8 mouse cellular contexts compared by ENCODE assay signal in the genomic region with DNA sequence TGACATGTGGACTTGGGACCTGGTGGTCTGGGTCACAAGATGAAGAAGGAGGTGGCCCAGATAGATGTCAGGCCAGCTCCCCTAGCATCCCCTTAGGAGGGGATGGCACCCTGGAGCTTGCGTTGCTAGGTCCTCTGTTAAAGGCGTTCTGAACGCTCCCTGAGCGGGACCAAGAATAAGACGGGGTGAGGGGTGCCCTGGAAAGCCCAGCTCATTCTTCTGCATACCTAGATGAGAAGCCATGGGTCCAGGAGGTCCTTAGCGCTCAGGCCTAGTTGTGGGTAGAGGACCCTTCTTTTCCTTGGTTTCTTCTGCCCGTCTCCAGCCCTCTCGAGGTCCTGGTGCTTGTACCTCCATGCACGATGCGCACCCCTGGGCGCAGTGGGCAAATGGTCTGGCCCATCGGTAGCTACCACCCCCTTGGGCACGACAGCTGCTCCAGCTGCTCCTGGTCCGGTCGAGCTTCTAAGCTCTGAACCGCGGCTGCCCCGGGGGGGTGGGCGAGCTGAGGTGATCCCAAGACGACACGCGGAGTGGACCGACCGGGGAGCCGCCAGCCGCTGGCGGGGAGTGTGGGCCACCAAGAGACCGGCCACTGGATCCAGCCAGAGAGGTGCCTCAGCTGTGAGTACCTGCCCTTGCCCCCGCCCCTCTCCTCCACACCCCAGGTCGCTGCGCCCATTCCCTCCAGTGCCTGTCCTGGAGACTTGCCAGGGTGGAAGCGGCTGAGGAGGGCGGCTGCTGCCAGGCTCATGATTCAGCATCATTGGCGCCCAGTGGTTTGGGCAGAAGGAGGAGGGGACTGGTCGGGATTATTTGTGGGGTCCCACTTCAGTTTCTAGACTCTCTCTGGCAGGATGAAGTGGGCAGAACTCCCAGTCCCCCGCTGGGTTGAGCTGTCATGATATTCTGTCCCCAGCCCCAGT. TPM values are rescaled to one million over a fixed set of nuclear protein-coding genes. Genes with fewer than 3 reads are reported as not detected.
DNase-seq lines count a peak whose midpoint lies in the region; ATAC-seq and TF ChIP-seq lines count a peak whose summit lies in the region.

A gene (plus strand): TSS at position 402 of the 926 bp plus-strand sequence.

- peak within 1 kb of the TSS; percentile 69 for H3K9ac ChIP-seq in heart, embryonic 11.5 days (ENCODE audit: low read depth, low read length)
- peak within 1 kb of the TSS; percentile 65 for H3K9ac ChIP-seq in kidney, embryonic 14.5 days (ENCODE audit: low read depth, low read length)
- H3K9ac ChIP-seq in limb, embryonic 12.5 days (replicated peaks) = peak within 1 kb of the TSS; percentile 61
- H3K9ac ChIP-seq in midbrain, embryonic 13.5 days (replicated peaks) = peak within 1 kb of the TSS; percentile 83
- peak within 1 kb of the TSS; percentile 45 for H3K9ac ChIP-seq in stomach, embryonic 14.5 days (replicated peaks; ENCODE audit: low read depth, low read length)

- ATAC-seq in erythroid progenitor cell, adult 5-6 weeks (replicated peaks; ENCODE audit: low FRiP score, poor library complexity, severe bottlenecking) = peak; percentile 14; the same call in 1 of the 2 replicates
- ATAC-seq in heart, embryonic 11.5 days (replicated peaks; ENCODE audit: insufficient number of reproducible peaks, low FRiP score, low TSS enrichment) = peak; percentile 74
- ATAC-seq in kidney, embryonic 14.5 days (ENCODE audit: low FRiP score, low TSS enrichment) = peak; percentile 99
- peak; percentile 94 for ATAC-seq in limb, embryonic 12.5 days (ENCODE audit: insufficient number of reproducible peaks, insufficient read depth, low FRiP score, low TSS enrichment, low read depth)
- ATAC-seq in midbrain, embryonic 13.5 days = peak; percentile 97
- peak; percentile 96 for ATAC-seq in stomach, embryonic 14.5 days (ENCODE audit: insufficient number of reproducible peaks, insufficient read depth, low FRiP score, low read depth)

- peak within 1 kb of the TSS; percentile 75 for H3ac ChIP-seq in C2C12 (ENCODE audit: control insufficient read depth, insufficient read length, low read depth)

- WGBS in heart, embryonic 11.5 days (ENCODE audit: insufficient replicate concordance) = under 1% methylated on average over 34 of the region's 36 CpGs
- 1% methylated on average over 35 of the region's 36 CpGs for WGBS in kidney, embryonic 14.5 days
- WGBS in limb, embryonic 12.5 days = under 1% methylated on average over 36 of the region's 36 CpGs
- WGBS in midbrain, embryonic 13.5 days = under 1% methylated on average over 34 of the region's 36 CpGs
- under 1% methylated on average over 36 of the region's 36 CpGs for WGBS in stomach, embryonic 14.5 days

- H3K4me1 ChIP-seq in heart, embryonic 11.5 days (ENCODE audit: control insufficient read depth, insufficient read depth, low read length) = no peaks in the 10 kb centered on the region
- no peaks in the 10 kb centered on the region for H3K4me1 ChIP-seq in kidney, embryonic 14.5 days (ENCODE audit: control insufficient read depth, insufficient read depth, low read length)
- H3K4me1 ChIP-seq in limb, embryonic 12.5 days (replicated peaks) = 0 out of 2 replicates have a peak, but pooled peaks cover 3% of the 10 kb centered on the region
- peaks cover 28% of the 10 kb centered on the region for H3K4me1 ChIP-seq in midbrain, embryonic 13.5 days (replicated peaks)
- H3K4me1 ChIP-seq in stomach, embryonic 14.5 days (ENCODE audit: control insufficient read depth, insufficient read depth, low read length) = peaks cover 7% of the 10 kb centered on the region; the same call in 1 of the 2 replicates

- peak within 1 kb of the TSS; percentile 44 for H3K4me3 ChIP-seq in C2C12 (ENCODE audit: insufficient read depth, poor library complexity, severe bottlenecking)
- H3K4me3 ChIP-seq in heart, embryonic 11.5 days (ENCODE audit: low read depth, low read length) = peak within 1 kb of the TSS; percentile 58
- H3K4me3 ChIP-seq in kidney, embryonic 14.5 days (ENCODE audit: low read length) = peak within 1 kb of the TSS; percentile 57
- peak within 1 kb of the TSS; percentile 54 for H3K4me3 ChIP-seq in limb, embryonic 12.5 days (replicated peaks)
- peak within 1 kb of the TSS; percentile 82 for H3K4me3 ChIP-seq in midbrain, embryonic 13.5 days (replicated peaks)
- peak within 1 kb of the TSS; percentile 57 for H3K4me3 ChIP-seq in stomach, embryonic 14.5 days (ENCODE audit: low read depth, low read length)

- no peak within 1 kb of the TSS for H3K27ac ChIP-seq in heart, embryonic 11.5 days (ENCODE audit: low read depth, low read length)
- H3K27ac ChIP-seq in kidney, embryonic 14.5 days (ENCODE audit: low read depth, low read length) = no peak within 1 kb of the TSS
- no peak within 1 kb of the TSS for H3K27ac ChIP-seq in limb, embryonic 12.5 days
- peak within 1 kb of the TSS; percentile 78 for H3K27ac ChIP-seq in midbrain, embryonic 13.5 days
- no peak within 1 kb of the TSS for H3K27ac ChIP-seq in stomach, embryonic 14.5 days (ENCODE audit: low read length)

- no peaks in the 10 kb centered on the region for H3K36me3 ChIP-seq in C2C12 (ENCODE audit: control insufficient read depth, insufficient read depth)
- H3K36me3 ChIP-seq in heart, embryonic 11.5 days (ENCODE audit: control insufficient read depth, insufficient read depth, low read length) = no peaks in the 10 kb centered on the region
- no peaks in the 10 kb centered on the region for H3K36me3 ChIP-seq in kidney, embryonic 14.5 days (ENCODE audit: control insufficient read depth, insufficient read depth, low read length)
- no peaks in the 10 kb centered on the region for H3K36me3 ChIP-seq in limb, embryonic 12.5 days
- H3K36me3 ChIP-seq in midbrain, embryonic 13.5 days = no peaks in the 10 kb centered on the region
- no peaks in the 10 kb centered on the region for H3K36me3 ChIP-seq in stomach, embryonic 14.5 days (ENCODE audit: control insufficient read depth, insufficient read depth, low read length)

- H3K27me3 ChIP-seq in C2C12 (ENCODE audit: control insufficient read depth, insufficient read depth, insufficient read length) = no peaks in the 10 kb centered on the region
- H3K27me3 ChIP-seq in heart, embryonic 11.5 days (ENCODE audit: control insufficient read depth, insufficient read depth, low read length) = no peaks in the 10 kb centered on the region
- H3K27me3 ChIP-seq in kidney, embryonic 14.5 days (ENCODE audit: control insufficient read depth, insufficient read depth, low read length) = peaks cover 5% of the 10 kb centered on the region; the same call in 1 of the 2 replicates
- no peaks in the 10 kb centered on the region for H3K27me3 ChIP-seq in limb, embryonic 12.5 days
- no peaks in the 10 kb centered on the region for H3K27me3 ChIP-seq in midbrain, embryonic 13.5 days
- H3K27me3 ChIP-seq in stomach, embryonic 14.5 days (ENCODE audit: control insufficient read depth, insufficient read depth, low read length) = no peaks in the 10 kb centered on the region

- peak within 1 kb of the TSS; percentile 82 for H3K4me2 ChIP-seq in heart, embryonic 11.5 days
- peak within 1 kb of the TSS; percentile 66 for H3K4me2 ChIP-seq in kidney, embryonic 14.5 days (replicated peaks; ENCODE audit: low read depth, low read length)
- peak within 1 kb of the TSS; percentile 81 for H3K4me2 ChIP-seq in limb, embryonic 12.5 days
- H3K4me2 ChIP-seq in midbrain, embryonic 13.5 days (replicated peaks) = peak within 1 kb of the TSS; percentile 75
- H3K4me2 ChIP-seq in stomach, embryonic 14.5 days (replicated peaks; ENCODE audit: low read depth, low read length) = peak within 1 kb of the TSS; percentile 92

- H3K9me3 ChIP-seq in heart, embryonic 11.5 days (replicated peaks; ENCODE audit: control insufficient read depth, low read length) = no peaks in the 10 kb centered on the region
- H3K9me3 ChIP-seq in kidney, embryonic 14.5 days (ENCODE audit: control insufficient read depth, low read length) = no peaks in the 10 kb centered on the region
- H3K9me3 ChIP-seq in limb, embryonic 12.5 days = no peaks in the 10 kb centered on the region
- H3K9me3 ChIP-seq in midbrain, embryonic 13.5 days = no peaks in the 10 kb centered on the region
- no peaks in the 10 kb centered on the region for H3K9me3 ChIP-seq in stomach, embryonic 14.5 days (ENCODE audit: control insufficient read depth, low read depth, low read length)

- peak; percentile 30 for DNase-seq in c-Kit-positive CD71-negative TER-119-negative erythroid progenitor cells, embryonic 14.5 days (ENCODE audit: low read depth)

- TF ChIP-seq CTCF in C2C12 (IDR thresholded peaks at IDR 0.05; ENCODE audit: control insufficient read depth, insufficient read depth, insufficient read length) = no peak

- peaks cover 4% of the 10 kb centered on the region for H3K79me2 ChIP-seq in C2C12 (ENCODE audit: control insufficient read depth, insufficient read depth)

- H3K79me3 ChIP-seq in C2C12 (ENCODE audit: low read depth) = peaks cover 3% of the 10 kb centered on the region

TF ChIP-seq in C2C12, 6 proteins besides CTCF, POLR2A, EP300 and RAD21:
- TF ChIP-seq MAX (IDR thresholded peaks at IDR 0.05) (peak; percentile 25), MYOD1 (IDR thresholded peaks at IDR 0.05; ENCODE audit: control insufficient read depth, insufficient read length, low read depth) (peak; percentile 92), MYOG (IDR thresholded peaks at IDR 0.05; ENCODE audit: control insufficient read depth, extremely low read depth, insufficient read length) (no peak), CEBPB (IDR thresholded peaks at IDR 0.05; ENCODE audit: low read depth) (no peak), FOSL1 (IDR thresholded peaks at IDR 0.05; ENCODE audit: insufficient read depth, low read length, poor library complexity, severe bottlenecking) (no peak), USF1 (IDR thresholded peaks at IDR 0.05; ENCODE audit: low read depth) (no peak)

RNA-seq across cellular contexts. Expression of the gene that starts here (rescaled TPM):
- polyA plus RNA-seq in C2C12 (2012; fragmentation: generic; extraction: Trizol) = 6.4 TPM
- not detected in 2 replicates for total RNA-seq in erythroid progenitor cell, adult 5-6 weeks (2015; ENCODE audit: low replicate concordance)
- 0.13 TPM in 1 of 2 replicates, not detected in the other for total RNA-seq in erythroid progenitor cell, adult 5-6 weeks (2017; ENCODE audit: low replicate concordance)
- polyA plus RNA-seq in heart, embryonic 11.5 days (2014; fragmentation: Nextera tagmentation; extraction: Ambion mirVana) = 2.8 and 3.3 TPM in 2 replicates
- polyA plus RNA-seq in kidney, embryonic 14.5 days (2014; fragmentation: Nextera tagmentation; extraction: Ambion mirVana) = 1.2 and 1.7 TPM in 2 replicates
- polyA plus RNA-seq in limb, embryonic 12.5 days (2016; fragmentation: Nextera tagmentation; extraction: Ambion mirVana) = 2.3 and 3.0 TPM in 2 replicates
- 6.6 and 7.0 TPM in 2 replicates for polyA plus RNA-seq in midbrain, embryonic 13.5 days (2015; fragmentation: Nextera tagmentation; extraction: Ambion mirVana)
- polyA plus RNA-seq in stomach, embryonic 14.5 days (2014; fragmentation: Nextera tagmentation; extraction: Ambion mirVana) = 2.9 and 3.4 TPM in 2 replicates

Comparison
In these comparisons a context has a peak if more than half of its experiments do, and no peak if none do; other contexts are left out.
1. Peak in ATAC-seq in erythroid progenitor cell, adult 5-6 weeks; RNA of the gene not detected or under 1 TPM.
2. ATAC-seq: peak in every context shown above with its lines; median percentile 99 in kidney, embryonic 14.5 days; 97 in midbrain, embryonic 13.5 days; 96 in stomach, embryonic 14.5 days; 94 in limb, embryonic 12.5 days; 74 in heart, embryonic 11.5 days; 14 in erythroid progenitor cell, adult 5-6 weeks.